Mouse (Mus musculus) limb, embryonic 13.5 days (tissue): ENCODE results near the gene Gm10799. TPM values are rescaled to one million over a fixed set of nuclear protein-coding genes. Genes with fewer than 3 reads are reported as not detected.

ENCODE experiments used
- ATAC-seq: fragments of 200-750 bp; cut with Nextera tagmentation; 2 replicates; pipeline ENCODE4 v1.8.0; 2017; ENCODE audit warnings: low read depth, moderate number of reproducible peaks, moderate TSS enrichment; ENCODE audit not compliant: low FRiP score
- H3K27ac ChIP-seq: fragments of 300-500 bp; sonication (generic); 2 replicates; pipeline ENCODE4 v1.5.1; 2015; ENCODE audit warnings: inconsistent platforms, mild to moderate bottlenecking, moderate library complexity
- H3K27me3 ChIP-seq: fragments of 300-500 bp; sonication (generic); 2 replicates; pipeline ENCODE4 v1.6.1; 2015; ENCODE audit warnings: mild to moderate bottlenecking, inconsistent platforms
- H3K36me3 ChIP-seq: fragments of 300-500 bp; sonication (generic); 2 replicates; pipeline ENCODE4 v1.6.1; 2015; ENCODE audit warnings: inconsistent platforms, mild to moderate bottlenecking, moderate library complexity
- H3K4me1 ChIP-seq: fragments of 300-500 bp; sonication (generic); 2 replicates; pipeline ENCODE4 v1.6.1; 2015; ENCODE audit warnings: inconsistent platforms
- H3K4me2 ChIP-seq: fragments of 300-500 bp; sonication (generic); replicated peaks from 2 replicates; pipeline ENCODE4 v1.6.1; 2015; ENCODE audit warnings: inconsistent platforms, mild to moderate bottlenecking, moderate library complexity
- H3K4me3 ChIP-seq: fragments of 300-500 bp; sonication (generic); 2 replicates; pipeline ENCODE4 v1.5.1; 2015; ENCODE audit warnings: moderate library complexity, mild to moderate bottlenecking, inconsistent platforms
- H3K9ac ChIP-seq: fragments of 300-500 bp; sonication (generic); 2 replicates; pipeline ENCODE4 v1.6.1; 2015; ENCODE audit warnings: mild to moderate bottlenecking, inconsistent platforms
- H3K9me3 ChIP-seq: fragments of 300-500 bp; sonication (generic); 2 replicates; pipeline ENCODE4 v1.6.1; 2016; ENCODE audit warnings: inconsistent platforms
- WGBS: fragments of 180-500 bp; shearing (Covaris S2); methylation state at CpG from one replicate; pipeline ENCODE4 v1.1.7; 2015; 5-methylcytosine and 5-hydroxymethylcytosine counted together
- polyA plus RNA-seq: library from polyadenylated mRNA; unstranded; fragments of >200 nt; fragmentation: Nextera tagmentation; extraction: Ambion mirVana; gene quantifications from 2 replicates; pipeline ENCODE4 v1.2.1, GENCODE M21; 2015

Gene Gm10799
- polyA plus RNA-seq, 1 experiment from 2014 or later: not detected

GRCm38 (mm10) chr2:104062665-104063064 lies 5.7 kb downstream of the Gm10799 start:
- Histone ChIP-seq H3K9ac (no peak overlapping the region), H3K4me3 (no peak overlapping the region), H3K36me3 (peaks cover 32% of the 10 kb centered on the region), H3K27ac (no peak overlapping the region), H3K27me3 (no peaks in the 10 kb centered on the region), H3K4me2 (no peak overlapping the region), H3K9me3 (no peaks in the 10 kb centered on the region; the same call in 1 of the 2 replicates), H3K4me1 (no peaks in the 10 kb centered on the region)
- no peak for ATAC-seq

DNA sequence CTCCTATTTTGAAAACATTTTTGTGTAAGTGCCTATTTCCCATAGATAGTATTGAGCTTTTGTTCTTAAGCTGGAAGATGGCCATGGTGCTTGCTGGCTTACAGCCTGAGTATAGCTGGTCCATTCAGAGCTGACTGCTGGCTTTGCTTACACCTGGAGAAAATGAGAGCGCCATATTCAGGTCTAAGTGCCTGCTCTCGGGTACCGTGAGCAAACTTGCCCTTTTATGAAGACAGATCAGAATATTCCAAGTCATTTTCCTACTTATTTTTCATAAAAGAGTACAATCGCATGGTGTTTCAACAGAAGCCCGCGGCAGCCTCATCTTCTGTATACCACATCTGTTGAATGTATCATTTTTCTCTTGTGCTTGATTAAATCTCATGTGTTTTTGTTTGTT lies 7.4 kb downstream of the Gm10799 start:
- no peaks in the 10 kb centered on the region for H3K4me1 ChIP-seq
- no peaks in the 10 kb centered on the region for H3K27me3 ChIP-seq
- no peak overlapping the region for H3K27ac ChIP-seq
- no peaks in the 10 kb centered on the region; the same call in 1 of the 2 replicates for H3K9me3 ChIP-seq
- H3K9ac ChIP-seq: no peak overlapping the region
- H3K4me2 ChIP-seq: no peak overlapping the region
- no peak overlapping the region for H3K4me3 ChIP-seq
- ATAC-seq: no peak
- 93% methylated on average over 6 of the region's 6 CpGs for WGBS
- peaks cover 32% of the 10 kb centered on the region for H3K36me3 ChIP-seq

DNA sequence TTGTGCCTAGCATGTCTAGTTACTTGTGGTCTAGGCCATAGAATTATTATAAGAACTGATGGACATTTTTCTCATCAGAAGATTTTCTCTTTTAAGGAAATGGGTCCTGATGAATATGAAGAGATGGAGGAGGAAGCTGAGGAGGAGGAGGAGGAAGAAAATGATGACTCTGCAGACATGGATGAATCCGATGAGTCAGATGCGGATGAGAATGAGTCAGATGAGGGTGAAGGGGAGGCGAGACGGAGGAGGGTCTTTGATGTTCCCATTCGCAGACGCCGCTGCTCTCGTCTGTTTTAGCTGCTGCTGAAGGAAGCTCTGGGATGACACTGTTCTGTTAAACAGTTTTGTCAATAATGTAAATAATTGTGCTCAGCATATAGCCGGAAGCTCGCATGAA lies 8.6 kb downstream of the Gm10799 start:
- no peaks in the 10 kb centered on the region for H3K27me3 ChIP-seq
- ATAC-seq: no peak
- no peak overlapping the region for H3K4me3 ChIP-seq
- 82% methylated on average over 10 of the region's 10 CpGs for WGBS
- peaks cover 40% of the 10 kb centered on the region for H3K36me3 ChIP-seq
- no peak overlapping the region for H3K4me2 ChIP-seq
- no peaks in the 10 kb centered on the region for H3K4me1 ChIP-seq
- no peak overlapping the region for H3K27ac ChIP-seq
- no peaks in the 10 kb centered on the region; the same call in 1 of the 2 replicates for H3K9me3 ChIP-seq
- no peak overlapping the region for H3K9ac ChIP-seq

DNA sequence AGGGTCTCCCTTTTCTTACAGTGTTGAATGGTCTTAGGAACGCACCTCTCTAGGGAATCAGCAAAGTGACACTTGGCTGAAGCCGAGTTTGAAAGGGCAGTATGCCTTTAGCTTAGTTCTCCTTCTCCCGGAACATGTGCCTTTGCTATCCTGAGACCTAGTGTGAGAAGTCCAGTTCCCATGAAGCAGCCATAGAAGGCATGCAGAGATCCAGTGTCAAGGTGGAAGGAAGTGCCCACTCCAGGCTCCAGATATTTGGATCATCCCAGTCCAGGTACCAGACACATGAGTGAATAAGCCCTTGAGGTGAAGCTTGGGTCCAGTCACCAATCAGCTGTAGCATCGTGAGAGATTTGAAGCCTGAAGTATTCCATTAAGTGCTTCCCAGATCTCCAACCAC lies 9.4 kb downstream of the Gm10799 start:
- no peak overlapping the region for H3K9ac ChIP-seq
- H3K36me3 ChIP-seq: peaks cover 48% of the 10 kb centered on the region
- no peak for ATAC-seq
- H3K27me3 ChIP-seq: no peaks in the 10 kb centered on the region
- H3K27ac ChIP-seq: no peak overlapping the region
- H3K4me2 ChIP-seq: no peak overlapping the region
- no peaks in the 10 kb centered on the region; the same call in 1 of the 2 replicates for H3K9me3 ChIP-seq
- H3K4me1 ChIP-seq: no peaks in the 10 kb centered on the region
- no peak overlapping the region for H3K4me3 ChIP-seq
- WGBS: 92% methylated on average over 4 of the region's 4 CpGs

DNA sequence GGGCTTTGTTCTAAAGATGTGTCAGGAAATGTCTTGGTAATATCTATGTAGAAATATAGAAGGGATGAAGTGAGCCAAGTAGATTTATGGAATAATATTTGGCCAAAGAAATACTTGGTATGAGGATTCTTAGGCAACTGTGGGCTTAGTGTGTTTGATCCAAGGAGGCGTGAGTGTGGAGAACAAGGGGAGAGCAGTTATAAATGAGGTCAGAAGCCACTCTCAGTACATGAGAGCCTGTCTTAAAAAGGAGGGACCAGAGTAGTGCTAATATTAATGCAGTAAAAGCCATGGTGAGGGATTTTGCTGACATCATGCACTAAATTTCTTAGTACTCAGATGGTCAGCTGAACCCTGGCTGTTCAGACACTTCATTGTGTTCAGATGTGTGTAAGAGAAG lies 10.0 kb downstream of the Gm10799 start:
- Histone ChIP-seq H3K4me2 (no peak overlapping the region), H3K9ac (no peak overlapping the region), H3K4me1 (no peaks in the 10 kb centered on the region), H3K9me3 (no peaks in the 10 kb centered on the region), H3K27ac (no peak overlapping the region), H3K4me3 (no peak overlapping the region), H3K27me3 (no peaks in the 10 kb centered on the region), H3K36me3 (peaks cover 53% of the 10 kb centered on the region)
- 89% methylated on average over 1 of the region's 1 CpGs for WGBS
- ATAC-seq: no peak

GRCm38 (mm10) chr2:104044479-104045080 lies 23.8 kb downstream of the Gm10799 start:
- H3K9ac ChIP-seq: no peak overlapping the region
- no peak for ATAC-seq
- no peaks in the 10 kb centered on the region for H3K27me3 ChIP-seq
- 77% methylated on average over 1 of the region's 1 CpGs for WGBS
- H3K4me2 ChIP-seq: no peak overlapping the region
- H3K4me3 ChIP-seq: no peak overlapping the region
- H3K9me3 ChIP-seq: no peaks in the 10 kb centered on the region
- no peak overlapping the region for H3K27ac ChIP-seq
- H3K4me1 ChIP-seq: no peaks in the 10 kb centered on the region
- H3K36me3 ChIP-seq: peaks cover 39% of the 10 kb centered on the region

GRCm38 (mm10) chr2:104043624-104044478 lies 24.5 kb downstream of the Gm10799 start:
- Histone ChIP-seq H3K4me2 (no peak overlapping the region), H3K36me3 (peaks cover 43% of the 10 kb centered on the region), H3K27ac (no peak overlapping the region)

DNA sequence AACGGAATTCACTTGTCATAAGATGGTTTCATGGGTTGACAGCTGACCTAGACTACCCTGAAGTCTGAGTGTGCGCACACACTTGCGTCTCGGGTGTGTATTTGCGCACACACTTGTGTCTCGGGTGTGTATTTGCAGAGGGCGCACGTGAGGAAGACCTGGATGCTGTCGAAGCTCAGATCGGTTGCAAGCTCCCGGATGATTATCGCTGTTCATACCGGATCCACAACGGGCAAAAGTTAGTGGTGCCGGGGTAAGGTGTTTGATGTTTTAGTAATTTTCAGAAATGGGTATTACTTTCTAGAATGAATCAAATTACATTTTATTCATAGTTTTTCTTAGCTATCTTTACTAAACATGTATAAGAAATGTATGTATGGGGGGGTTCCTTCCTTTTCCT lies 25.6 kb downstream of the Gm10799 start:
- H3K9me3 ChIP-seq: no peaks in the 10 kb centered on the region
- H3K27ac ChIP-seq: no peak overlapping the region
- no peaks in the 10 kb centered on the region for H3K27me3 ChIP-seq
- no peak overlapping the region for H3K4me3 ChIP-seq
- H3K9ac ChIP-seq: no peak overlapping the region
- 95% methylated on average over 15 of the region's 15 CpGs for WGBS
- H3K4me1 ChIP-seq: no peaks in the 10 kb centered on the region
- ATAC-seq: no peak
- peaks cover 42% of the 10 kb centered on the region for H3K36me3 ChIP-seq
- no peak overlapping the region for H3K4me2 ChIP-seq

More at GRCm38 (mm10) chr2:104043624-104044478, 24.5 kb downstream of the Gm10799 start:
- Histone ChIP-seq H3K4me3 (no peak overlapping the region), H3K4me1 (no peaks in the 10 kb centered on the region), H3K27me3 (no peaks in the 10 kb centered on the region), H3K9ac (no peak overlapping the region), H3K9me3 (no peaks in the 10 kb centered on the region)
- no peak for ATAC-seq
- WGBS: 48% methylated on average over 5 of the region's 5 CpGs

- no peak for ATAC-seq
- no peaks in the 10 kb centered on the region for H3K4me1 ChIP-seq
- no peak overlapping the region for H3K4me3 ChIP-seq
- no peaks in the 10 kb centered on the region for H3K9me3 ChIP-seq
- no peak overlapping the region for H3K9ac ChIP-seq
- H3K27ac ChIP-seq: no peak overlapping the region
- no peaks in the 10 kb centered on the region for H3K27me3 ChIP-seq
- peaks cover 46% of the 10 kb centered on the region for H3K36me3 ChIP-seq
- no peak overlapping the region for H3K4me2 ChIP-seq
- WGBS: 82% methylated on average over 5 of the region's 5 CpGs
These were observed 26.7 kb downstream of the Gm10799 start for GRCm38 (mm10) chr2:104041632-104042031.

DNA sequence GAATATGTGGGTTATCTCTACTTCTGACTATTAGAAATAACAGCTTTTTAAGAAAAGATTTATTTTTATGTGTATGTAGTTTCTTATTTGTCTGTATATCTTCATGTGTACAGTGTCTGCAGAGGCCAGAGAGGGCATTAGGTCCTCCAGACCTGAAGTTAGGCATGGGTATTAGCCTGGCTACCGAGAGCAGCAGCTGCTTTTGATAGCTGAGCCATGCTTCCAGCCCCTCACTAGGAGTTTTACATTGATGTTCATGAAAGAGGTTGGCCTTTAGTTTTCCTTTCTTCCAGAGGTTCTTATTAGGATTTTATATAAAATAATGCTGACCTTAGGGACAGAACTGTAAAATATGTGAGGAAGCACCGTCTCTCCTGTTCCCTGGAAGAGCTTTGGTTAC lies 30.1 kb downstream of the Gm10799 start:
- Histone ChIP-seq H3K36me3 (peaks cover 62% of the 10 kb centered on the region), H3K4me3 (no peak overlapping the region), H3K27me3 (no peaks in the 10 kb centered on the region), H3K9ac (no peak overlapping the region), H3K4me2 (no peak overlapping the region), H3K4me1 (no peaks in the 10 kb centered on the region), H3K27ac (no peak overlapping the region), H3K9me3 (no peaks in the 10 kb centered on the region)
- ATAC-seq: no peak
- WGBS: 68% methylated on average over 2 of the region's 2 CpGs

DNA sequence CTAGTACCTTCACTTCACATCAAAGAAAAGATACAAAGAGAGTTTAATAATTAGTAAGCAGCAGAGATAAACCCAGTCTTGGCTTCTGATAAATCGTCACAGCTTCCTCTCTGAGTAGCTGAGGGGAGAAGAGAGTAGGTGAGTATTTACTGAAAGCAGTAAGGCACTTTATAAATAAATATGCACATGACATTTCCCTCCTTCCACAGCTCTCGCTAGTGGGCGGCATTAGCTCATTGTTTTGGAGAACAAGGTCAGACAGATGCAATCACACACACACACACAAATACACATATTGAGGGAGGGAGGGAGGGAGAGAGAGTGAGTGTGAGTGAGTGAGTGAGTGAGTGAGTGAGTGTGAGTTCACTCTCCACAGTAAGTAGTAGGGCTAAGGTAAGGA lies 32.0 kb downstream of the Gm10799 start:
- ATAC-seq: no peak
- Histone ChIP-seq H3K4me3 (no peak overlapping the region), H3K27ac (no peak overlapping the region), H3K4me1 (no peaks in the 10 kb centered on the region), H3K36me3 (peaks cover 66% of the 10 kb centered on the region), H3K4me2 (no peak overlapping the region), H3K9ac (no peak overlapping the region), H3K9me3 (no peaks in the 10 kb centered on the region), H3K27me3 (no peaks in the 10 kb centered on the region)
- 85% methylated on average over 3 of the region's 3 CpGs for WGBS

GRCm38 (mm10) chr2:104035595-104035994 lies 32.8 kb downstream of the Gm10799 start:
- Histone ChIP-seq H3K4me2 (no peak overlapping the region), H3K36me3 (peaks cover 63% of the 10 kb centered on the region), H3K9ac (no peak overlapping the region), H3K27me3 (no peaks in the 10 kb centered on the region), H3K4me3 (no peak overlapping the region), H3K4me1 (no peaks in the 10 kb centered on the region), H3K27ac (no peak overlapping the region), H3K9me3 (no peaks in the 10 kb centered on the region)
- 92% methylated on average over 6 of the region's 6 CpGs for WGBS
- ATAC-seq: no peak
